Mouse (Mus musculus) spleen, postnatal 14 days (tissue): ENCODE results near the gene Sub1.
A peak's percentile ranks its signal among the peaks of the same experiment; 100 is the strongest.

Experiments used
- DNase-seq, 2 experiments: peaks; one replicate each; pipeline ENCODE4 v3.0.0; 2021 to 2022; ENCODE audit warnings: low spot score in 2 of 2

The Sub1 gene

DNA sequence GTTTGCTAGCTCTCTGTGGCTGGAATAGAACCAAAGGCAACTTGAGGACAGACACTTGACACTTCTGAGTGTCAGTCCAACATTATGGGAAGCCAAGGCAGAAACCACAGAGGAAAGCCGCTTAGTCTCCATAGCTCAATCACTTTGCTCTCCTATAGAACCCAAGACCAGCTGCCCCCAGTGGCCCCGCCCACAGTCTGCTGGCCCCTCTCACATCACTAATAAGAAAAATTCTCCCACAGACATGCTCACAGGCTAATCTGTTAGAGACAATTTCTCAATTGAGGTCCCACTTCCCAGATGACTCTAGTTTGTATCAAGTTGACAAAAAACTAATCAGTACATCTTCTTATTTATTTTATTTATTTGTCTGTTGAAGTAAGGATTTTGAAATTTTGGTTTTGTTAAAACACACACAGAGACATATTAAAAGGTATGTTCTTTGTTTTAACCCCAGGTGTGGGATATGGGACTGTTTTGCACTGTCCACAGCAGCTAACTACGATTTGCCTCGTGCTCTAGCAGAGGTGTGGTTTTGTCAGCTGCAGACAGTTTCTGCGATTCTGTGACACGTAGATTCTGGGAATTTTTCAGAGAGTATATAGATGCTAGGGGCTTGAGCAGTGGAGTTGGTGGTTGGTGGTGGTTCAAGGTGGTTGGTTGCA, 16.9 kb upstream of the Sub1 start:
- DNase-seq = no peak

DNA sequence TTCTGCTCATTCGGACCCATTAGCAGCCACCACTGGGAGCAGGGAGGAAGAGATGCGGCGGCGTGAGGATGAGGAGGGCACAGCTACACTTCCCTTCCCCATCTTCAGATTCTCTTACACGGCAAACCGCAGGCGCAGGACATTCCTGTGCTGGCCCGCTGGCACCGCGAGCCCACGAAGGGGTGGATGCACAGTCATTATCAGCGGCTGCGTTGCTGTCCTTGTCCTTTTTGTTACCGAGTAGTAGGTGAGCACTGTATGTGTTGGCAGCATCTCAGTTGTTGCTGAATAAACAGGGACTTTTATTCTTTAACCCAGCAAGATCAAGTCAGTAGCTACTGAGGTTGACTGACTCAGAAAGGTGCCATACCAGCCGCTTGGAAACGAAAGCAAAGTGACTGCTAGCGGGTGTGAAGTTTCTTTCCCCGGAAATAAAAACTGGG, 13.8 kb upstream of the Sub1 start:
- no peak for DNase-seq

GRCm38 (mm10) chr15:12009712-12010601, 13.2 kb upstream of the Sub1 start:
- peak; percentile 24 to 42 for DNase-seq

DNA sequence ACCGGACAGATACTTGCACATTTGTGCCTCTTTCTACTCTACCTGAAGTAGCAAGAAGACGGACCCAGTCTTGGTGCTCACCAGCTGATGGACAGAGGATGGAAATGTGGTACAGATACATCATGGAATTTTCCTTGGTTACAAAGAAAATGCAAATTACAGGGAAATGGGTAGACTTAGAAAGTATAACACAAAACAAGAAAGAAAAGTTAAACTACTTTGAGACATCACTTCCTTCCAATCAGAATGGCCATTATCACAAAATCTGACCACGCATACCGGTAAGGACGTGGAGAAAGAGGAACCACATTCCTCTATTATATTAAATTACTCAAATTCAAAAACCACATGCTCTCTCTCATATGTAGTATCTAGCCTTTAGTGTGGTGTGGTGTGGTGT, 12.1 kb upstream of the Sub1 start:
- no peak for DNase-seq

DNA sequence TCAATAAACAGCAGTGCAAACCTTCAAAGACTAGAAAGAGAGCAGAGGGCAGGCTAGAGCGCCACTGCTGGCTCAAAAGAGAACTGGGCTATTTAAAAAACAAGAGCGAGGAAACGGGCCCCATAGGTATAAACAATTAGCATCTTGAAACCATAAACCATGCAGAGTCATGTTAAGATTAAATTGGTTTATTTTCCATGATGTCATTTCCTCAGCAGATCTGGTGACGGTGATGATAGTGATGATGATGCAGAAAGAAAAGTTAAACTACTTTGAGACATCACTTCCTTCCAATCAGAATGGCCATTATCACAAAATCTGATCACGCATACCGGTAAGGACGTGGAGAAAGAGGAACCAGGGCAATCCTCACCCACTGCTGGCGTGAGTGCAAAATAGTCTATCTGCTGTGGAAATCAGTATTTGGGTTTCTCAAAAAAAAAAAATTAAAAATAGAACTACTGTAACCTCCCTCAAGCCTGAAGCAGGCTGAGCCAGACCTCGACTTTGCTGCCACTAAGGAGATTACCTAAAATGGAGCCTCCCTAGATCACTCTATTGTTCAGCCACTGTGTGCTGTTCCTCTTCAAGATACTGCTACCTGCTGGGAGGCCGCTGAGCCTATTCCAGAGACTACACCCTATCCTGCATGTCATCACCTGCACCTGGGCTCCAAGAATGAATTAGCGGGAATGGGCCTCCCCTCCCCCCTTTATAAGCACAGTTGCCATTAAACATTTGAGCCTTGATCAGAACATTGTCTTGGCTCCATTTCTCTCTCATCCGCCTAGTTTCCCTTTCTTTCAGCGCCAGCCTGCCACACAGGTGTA, 11.4 kb upstream of the Sub1 start:
- no peak for DNase-seq

DNA sequence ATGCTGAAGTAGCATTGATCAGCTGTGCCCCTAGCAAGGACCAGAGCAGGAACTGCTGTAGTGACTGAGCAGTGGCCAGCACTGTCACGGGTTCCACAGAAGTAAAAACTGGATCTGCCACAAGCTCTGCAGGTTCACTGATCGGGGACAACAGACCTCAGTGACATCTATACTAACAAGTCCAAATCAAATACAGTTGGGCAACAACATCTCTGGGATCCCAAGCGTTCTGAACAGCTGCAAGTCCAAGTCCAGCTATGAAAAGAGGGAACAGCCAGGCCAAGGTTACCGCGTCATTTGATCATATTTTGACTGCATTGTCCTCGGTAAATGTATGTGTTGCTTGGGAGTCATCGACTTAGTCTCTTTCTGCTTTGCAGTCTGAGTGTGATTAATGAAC, 10.6 kb upstream of the Sub1 start:
- no peak for DNase-seq

DNA sequence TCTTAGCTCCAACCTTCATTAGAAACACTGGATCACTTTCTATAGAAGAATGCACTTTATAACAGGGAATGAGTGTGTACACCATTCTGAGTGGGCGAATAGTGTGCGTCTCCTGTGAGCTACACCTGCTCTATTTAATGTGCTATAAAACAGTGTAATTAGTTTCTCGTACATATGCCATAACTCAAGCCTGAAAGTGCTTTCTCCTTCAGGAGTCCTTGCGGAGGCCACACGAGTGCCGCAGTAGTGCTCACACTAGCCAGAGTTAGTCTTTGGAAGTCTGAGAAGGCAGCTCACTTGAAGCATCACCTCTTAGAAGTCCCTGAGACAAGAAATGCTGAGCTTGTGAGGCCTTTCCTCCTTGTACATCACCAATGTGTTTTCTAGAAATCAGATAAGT, 9.4 kb upstream of the Sub1 start:
- no peak for DNase-seq

DNA sequence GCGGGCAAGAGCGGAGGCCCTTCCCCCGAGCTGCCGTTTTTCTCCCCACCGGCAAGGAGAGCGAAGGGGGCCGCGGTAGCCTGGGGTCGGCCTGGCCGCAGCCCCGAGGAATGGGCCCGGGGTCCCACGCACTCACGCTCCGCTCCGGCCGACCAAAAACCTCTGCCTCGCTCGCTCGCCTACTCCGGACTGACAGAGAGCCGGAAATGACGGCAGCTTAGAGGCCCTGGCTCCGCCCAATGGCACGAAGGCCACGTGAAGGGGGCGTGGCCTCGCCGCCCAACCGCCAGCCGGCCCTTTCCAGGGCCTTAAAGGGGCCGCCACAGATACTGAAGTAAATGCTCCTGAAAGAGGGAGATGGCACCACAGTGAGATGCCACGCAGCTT, 975 bp downstream of the Sub1 start:
- peak; percentile 88 to 93 for DNase-seq

DNA sequence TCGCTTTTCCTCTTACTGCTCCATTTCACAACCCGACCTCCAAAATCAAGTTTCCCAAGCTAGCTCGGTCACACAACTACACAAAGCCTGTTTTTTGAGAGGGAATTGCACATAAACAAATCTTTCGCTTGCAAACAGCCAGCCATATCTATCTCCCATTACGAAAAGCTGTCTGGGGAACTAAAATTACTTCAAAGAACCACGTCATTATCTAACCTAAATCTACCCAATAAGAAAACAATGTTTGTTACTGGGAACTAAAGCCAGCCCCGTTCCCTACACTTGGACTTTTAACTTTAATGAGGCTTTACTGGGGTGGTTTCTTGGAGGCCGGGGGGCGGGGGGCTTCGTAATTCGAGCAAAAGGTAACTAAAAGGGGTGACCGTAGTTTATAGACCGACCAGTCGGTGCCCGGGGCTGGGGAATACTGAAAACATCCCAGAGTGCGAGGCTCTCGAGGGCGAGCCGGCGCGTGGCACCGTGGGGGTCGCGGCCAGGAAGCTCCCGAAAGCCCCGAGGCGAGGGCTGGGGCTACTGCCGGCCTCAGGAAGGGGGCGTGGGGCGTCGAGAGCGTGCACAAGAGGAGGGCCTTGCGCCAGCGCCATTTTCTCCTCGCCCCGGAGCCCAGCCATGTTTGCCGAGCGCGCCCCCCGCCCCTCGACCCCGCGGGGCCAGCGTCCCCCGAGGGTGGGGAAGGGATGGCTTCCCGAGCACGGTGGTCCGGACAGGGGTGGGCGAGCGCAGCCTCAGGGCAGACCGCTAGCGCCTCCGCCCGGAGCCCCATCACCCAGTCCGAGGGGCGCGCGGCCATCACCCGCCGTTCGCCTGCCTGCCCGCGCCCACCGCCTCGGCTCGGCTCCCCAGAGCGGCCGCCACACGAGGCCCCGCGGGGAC, 1.6 kb downstream of the Sub1 start:
- peak; percentile 27 to 49 for DNase-seq

- no peak for DNase-seq
These were observed 2.8 kb downstream of the Sub1 start for GRCm38 (mm10) chr15:11994006-11994405.

DNA sequence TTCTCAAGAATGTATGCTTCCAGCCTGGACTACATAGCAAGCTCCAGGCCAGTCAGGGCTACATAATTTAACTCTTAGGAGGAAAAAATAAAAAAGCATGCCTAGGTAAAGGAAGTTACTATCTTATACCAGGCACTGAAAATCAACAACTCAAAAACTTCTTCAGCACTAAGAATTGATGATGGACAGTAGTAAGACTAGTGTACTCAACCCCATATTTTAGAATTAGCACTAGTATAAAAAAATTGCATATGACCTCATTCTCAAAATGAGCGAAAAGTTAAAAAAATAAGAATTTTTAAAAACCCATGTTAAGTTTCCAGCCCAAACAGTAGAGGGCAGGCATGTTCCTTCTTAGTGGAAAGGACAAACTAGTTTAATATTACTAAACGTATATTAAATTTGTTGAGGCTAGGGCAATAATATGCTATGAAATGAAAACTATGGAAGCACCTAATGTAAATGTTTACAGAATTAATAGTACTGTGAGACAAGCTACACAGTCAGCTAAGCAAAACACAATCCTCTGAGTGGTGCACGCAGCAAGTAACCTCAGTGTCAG, 5.2 kb downstream of the Sub1 start:
- no peak for DNase-seq

DNA sequence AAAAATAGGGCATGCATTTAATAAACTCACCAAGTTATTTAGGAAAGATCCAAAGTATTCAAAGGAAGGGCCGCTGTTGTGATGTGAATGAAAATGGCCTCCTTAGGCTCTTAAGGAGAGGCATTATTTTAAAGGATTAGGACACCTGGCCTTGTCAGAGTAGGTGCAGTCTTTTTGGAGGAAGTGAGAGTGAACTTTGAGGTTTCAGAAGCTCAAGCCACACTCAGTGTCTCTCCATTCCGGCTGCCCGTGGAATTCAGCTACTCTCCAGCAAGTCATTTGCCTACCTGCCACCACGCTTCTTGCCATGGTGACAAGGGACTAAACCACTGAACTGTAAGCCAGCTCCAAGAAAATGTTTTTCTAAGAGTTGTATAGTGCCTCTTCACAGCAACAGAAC, 8.2 kb downstream of the Sub1 start:
- no peak for DNase-seq

GRCm38 (mm10) chr15:11987892-11988291, 8.9 kb downstream of the Sub1 start:
- DNase-seq = no peak

DNA sequence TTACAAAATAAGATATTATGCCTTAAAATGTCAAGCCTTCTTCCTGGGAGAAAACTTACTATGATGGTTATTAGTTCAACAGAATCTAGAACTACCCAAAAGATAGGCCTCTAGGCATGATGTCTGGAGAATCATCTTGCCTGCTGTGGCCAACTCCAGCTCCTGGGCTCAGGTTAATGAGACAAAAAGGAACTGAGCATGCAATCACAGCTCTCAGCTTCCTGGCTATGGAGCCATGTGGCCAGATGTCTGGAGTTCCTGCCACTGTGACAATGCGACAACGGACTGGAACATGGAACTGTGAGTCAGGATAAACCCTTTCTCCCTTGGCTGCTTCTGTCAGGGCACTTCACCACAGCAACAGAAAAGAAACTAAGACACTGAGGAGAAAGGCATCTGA, 14.8 kb downstream of the Sub1 start:
- DNase-seq = no peak

DNA sequence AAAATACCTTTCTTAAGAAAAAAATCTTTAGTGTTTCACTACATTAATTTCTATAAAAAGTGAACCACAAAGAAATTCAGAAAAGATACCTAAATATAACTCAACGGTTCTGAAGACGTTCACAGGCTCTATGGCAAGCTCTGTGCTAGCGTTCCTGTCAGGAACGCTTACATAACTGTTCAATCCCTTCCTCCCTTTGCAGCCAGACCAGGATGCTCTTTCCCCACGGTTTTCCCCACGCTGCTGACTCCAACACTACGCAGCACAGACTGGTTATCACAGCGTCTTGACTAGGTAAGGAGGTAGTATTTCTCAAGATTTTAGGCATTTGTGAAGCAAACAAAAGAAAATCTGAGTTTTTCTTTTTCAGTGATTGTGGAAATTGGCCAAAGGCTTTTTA, 15.3 kb downstream of the Sub1 start:
- DNase-seq = no peak

- no peak for DNase-seq
These were observed 18.6 kb downstream of the Sub1 start for GRCm38 (mm10) chr15:11978175-11978574.

DNA sequence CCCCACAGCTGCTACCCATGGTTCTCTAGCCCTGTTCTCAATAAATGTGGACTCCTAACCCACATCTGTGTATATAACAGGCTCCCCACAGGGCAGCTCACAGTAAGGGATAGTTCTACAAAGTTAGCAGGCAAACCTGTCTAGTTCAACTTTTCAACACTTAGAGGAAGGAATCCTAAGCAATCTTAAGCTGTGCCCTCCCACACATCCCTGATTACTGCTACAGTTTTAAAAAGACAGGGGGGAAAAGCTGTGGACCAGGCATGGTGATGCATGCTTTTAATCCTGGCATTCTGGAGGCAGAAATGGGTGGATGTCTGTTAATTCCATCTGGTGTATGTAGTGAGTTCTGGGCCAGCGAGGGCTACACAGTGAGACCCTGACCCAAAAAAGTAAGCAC, 19.7 kb downstream of the Sub1 start:
- DNase-seq = no peak

DNA sequence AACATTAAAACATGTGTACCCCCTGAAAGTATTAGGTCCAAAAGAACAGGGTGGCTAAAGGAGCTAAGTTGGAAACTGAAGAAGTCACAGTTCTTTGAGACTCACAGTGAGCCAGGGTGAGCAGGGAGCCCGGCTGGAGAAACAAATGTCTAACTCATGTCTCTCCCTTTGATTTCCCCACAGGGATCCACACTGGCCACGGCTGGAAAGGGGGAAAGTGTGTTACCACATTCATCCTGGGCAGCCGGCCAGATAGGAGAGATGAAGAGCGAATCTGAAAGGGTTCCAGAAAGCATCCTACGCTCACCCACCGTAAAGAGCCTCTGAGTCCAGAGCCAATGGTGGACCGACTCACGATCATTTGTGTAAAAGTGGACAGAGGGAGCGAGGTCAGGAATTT, 20.9 kb downstream of the Sub1 start:
- DNase-seq = no peak

- peak; percentile 54 to 75 for DNase-seq
These were observed 24.8 kb downstream of the Sub1 start for GRCm38 (mm10) chr15:11971854-11972420.

- DNase-seq = no peak
These were observed 26.2 kb downstream of the Sub1 start for GRCm38 (mm10) chr15:11970621-11971020.

- peak in 1 of 2 experiments; percentile 12 for DNase-seq
These were observed 27.9 kb downstream of the Sub1 start for GRCm38 (mm10) chr15:11968851-11969250.
